Comparison of ENCODE assay signal across 8 mouse cellular contexts in the genomic region with DNA sequence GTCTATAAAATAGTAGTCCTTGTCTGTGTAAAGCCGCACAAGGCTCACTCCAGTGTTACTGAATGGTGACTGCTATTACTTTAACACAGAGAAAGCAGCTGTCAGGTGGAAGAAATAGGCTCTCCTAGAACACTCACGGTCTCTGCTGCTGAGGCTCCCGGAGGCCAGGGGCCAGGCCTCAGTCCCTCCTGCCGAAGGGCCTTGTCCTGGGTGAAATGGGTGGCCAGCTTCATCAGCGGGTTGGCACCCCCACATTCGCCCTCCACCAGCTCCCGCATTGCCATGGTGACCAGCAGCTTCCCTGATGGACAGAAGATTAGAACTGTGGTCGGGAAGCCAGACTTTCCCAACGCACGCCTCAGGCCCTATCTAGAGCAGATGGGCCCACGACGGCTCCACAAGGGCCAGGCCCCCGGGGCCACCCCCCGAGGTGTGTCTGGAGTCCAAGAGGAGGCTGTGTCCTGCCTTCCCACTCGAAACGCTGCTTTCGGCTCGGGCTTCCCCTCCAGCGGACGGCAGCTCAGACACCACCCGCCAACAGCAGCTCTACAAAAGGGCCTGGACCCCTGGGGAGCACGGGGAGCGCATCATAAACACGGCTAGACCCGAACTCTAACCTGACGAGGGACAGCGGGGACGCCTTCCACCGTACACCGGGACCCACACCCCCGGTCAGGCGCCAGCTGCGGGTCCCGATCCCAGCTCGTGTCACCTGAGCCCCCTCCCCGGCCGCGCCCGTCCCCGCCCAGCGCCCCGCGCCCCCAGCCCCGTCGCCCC. TPM values are rescaled to one million over a fixed set of nuclear protein-coding genes. Genes with fewer than 3 reads are reported as not detected.
DNase-seq lines count a peak whose midpoint lies in the region; ATAC-seq lines count a peak whose summit lies in the region.

No protein-coding gene starts in this region.

- no peaks in the 10 kb centered on the region for H3K27me3 ChIP-seq in embryonic facial prominence, embryonic 11.5 days (ENCODE audit: control insufficient read depth, insufficient read depth, low read length)
- H3K27me3 ChIP-seq in heart, embryonic 14.5 days (ENCODE audit: control insufficient read depth, insufficient read depth, low read length) = no peaks in the 10 kb centered on the region
- no peaks in the 10 kb centered on the region for H3K27me3 ChIP-seq in lung, embryonic 15.5 days

- H3K4me1 ChIP-seq in embryonic facial prominence, embryonic 11.5 days (ENCODE audit: control insufficient read depth, insufficient read depth, low read length) = no peaks in the 10 kb centered on the region; the same call in 1 of the 2 replicates
- H3K4me1 ChIP-seq in heart, embryonic 14.5 days (ENCODE audit: control insufficient read depth in 2 of 2, insufficient read depth in 2 of 2, low read length in 2 of 2) = peaks cover 4 to 15% of the 10 kb centered on the region in 2 experiments; a peak in 3 of 4 replicates
- peaks cover 16% of the 10 kb centered on the region for H3K4me1 ChIP-seq in lung, embryonic 15.5 days

- WGBS in embryonic facial prominence, embryonic 11.5 days = 3% methylated on average over 36 of the region's 45 CpGs
- WGBS in heart, embryonic 14.5 days = 4% methylated on average over 42 of the region's 45 CpGs
- 1% methylated on average over 42 of the region's 45 CpGs for WGBS in lung, embryonic 15.5 days

- peak overlapping the region; percentile 82 for H3K4me2 ChIP-seq in embryonic facial prominence, embryonic 11.5 days (ENCODE audit: low read depth, low read length)
- H3K4me2 ChIP-seq in heart, embryonic 14.5 days (ENCODE audit: low read length) = peak overlapping the region; percentile 73
- H3K4me2 ChIP-seq in lung, embryonic 15.5 days = peak overlapping the region; percentile 68

- no peaks in the 10 kb centered on the region for H3K9me3 ChIP-seq in embryonic facial prominence, embryonic 11.5 days (replicated peaks; ENCODE audit: control insufficient read depth, low read length)
- H3K9me3 ChIP-seq in heart, embryonic 14.5 days (ENCODE audit: control insufficient read depth, low read length) = no peaks in the 10 kb centered on the region
- no peaks in the 10 kb centered on the region for H3K9me3 ChIP-seq in lung, embryonic 15.5 days

- H3K4me3 ChIP-seq in embryonic facial prominence, embryonic 11.5 days (ENCODE audit: low read depth, low read length) = peak overlapping the region; percentile 95
- H3K4me3 ChIP-seq in heart, embryonic 14.5 days (ENCODE audit: control insufficient read depth in 1 of 2, insufficient read depth in 1 of 2, low read depth in 1 of 2, low read length in 2 of 2) = peak overlapping the region; percentile 85 to 94
- H3K4me3 ChIP-seq in lung, embryonic 15.5 days = peak overlapping the region; percentile 92

- peak overlapping the region; percentile 85 for H3K9ac ChIP-seq in embryonic facial prominence, embryonic 11.5 days (replicated peaks; ENCODE audit: low read length)
- H3K9ac ChIP-seq in heart, embryonic 14.5 days (ENCODE audit: low read length) = peak overlapping the region; percentile 93
- peak overlapping the region; percentile 91 for H3K9ac ChIP-seq in lung, embryonic 15.5 days

- 0 out of 2 replicates have a peak overlapping the region, but pooled peaks have one; percentile 25 for H3K27ac ChIP-seq in embryonic facial prominence, embryonic 11.5 days (replicated peaks; ENCODE audit: low read depth, low read length)
- peak overlapping the region; percentile 13 to 69; a peak in 2 of 4 replicates for H3K27ac ChIP-seq in heart, embryonic 14.5 days (replicated peaks in 1 of 2; ENCODE audit: control insufficient read depth in 1 of 2, insufficient read depth in 1 of 2, low read depth in 2 of 2, low read length in 2 of 2)
- H3K27ac ChIP-seq in lung, embryonic 15.5 days = peak overlapping the region; percentile 34

- peak; percentile 49 for DNase-seq in ES-CJ7 (ENCODE audit: low read depth, low spot score)
- peak; percentile 65 for DNase-seq in adrenal gland, postnatal 14 days
- DNase-seq in embryonic facial prominence, embryonic 11.5 days (ENCODE audit: low spot score) = peak; percentile 40
- peak; percentile 30 to 56 for DNase-seq in kidney, postnatal 36 days
- DNase-seq in ovary, adult 18-20 months (ENCODE audit: low spot score) = peak; percentile 31
- DNase-seq in urinary bladder, postnatal 36 days (ENCODE audit: low spot score in 2 of 2) = peak; percentile 34 to 39

- peak; percentile 68 for ATAC-seq in embryonic facial prominence, embryonic 11.5 days (replicated peaks; ENCODE audit: insufficient number of reproducible peaks, low FRiP score, low TSS enrichment, low read depth)
- ATAC-seq in heart, embryonic 14.5 days (ENCODE audit: insufficient number of reproducible peaks, insufficient read depth, low FRiP score, low read depth) = peak; percentile 28; the same call in 1 of the 2 replicates
- ATAC-seq in lung, embryonic 15.5 days (ENCODE audit: borderline replicate concordance, extremely low read depth, low FRiP score, low TSS enrichment) = peak; percentile 63

- 0 out of 2 replicates have a peak, but pooled peaks cover 3% of the 10 kb centered on the region for H3K36me3 ChIP-seq in embryonic facial prominence, embryonic 11.5 days (replicated peaks; ENCODE audit: control insufficient read depth, insufficient read depth, low read depth, low read length)
- peaks cover 26% of the 10 kb centered on the region for H3K36me3 ChIP-seq in heart, embryonic 14.5 days (ENCODE audit: control insufficient read depth, insufficient read depth, low read length)
- peaks cover 13% of the 10 kb centered on the region for H3K36me3 ChIP-seq in lung, embryonic 15.5 days

RNA-seq across cellular contexts. Expression of a gene that starts 0.5 kb away (rescaled TPM):
- 99.4 and 106 TPM in 2 replicates for total RNA-seq in adrenal gland, postnatal 14 days (2021)
- polyA plus RNA-seq in embryonic facial prominence, embryonic 11.5 days (2014; fragmentation: Nextera tagmentation; extraction: Ambion mirVana) = 37.6 and 38.5 TPM in 2 replicates
- polyA plus RNA-seq in heart, embryonic 14.5 days (2014; fragmentation: Nextera tagmentation; extraction: Ambion mirVana) = 20.8 and 22.8 TPM in 2 replicates
- 35.5 and 39.1 TPM in 2 replicates for polyA plus RNA-seq in lung, embryonic 15.5 days (2015; fragmentation: Nextera tagmentation; extraction: Ambion mirVana)

RNA-seq across cellular contexts. Expression of a gene that starts 50.3 kb away (rescaled TPM):
- total RNA-seq in adrenal gland, postnatal 14 days (2021) = 87.3 and 118 TPM in 2 replicates
- 6.3 and 6.4 TPM in 2 replicates for polyA plus RNA-seq in embryonic facial prominence, embryonic 11.5 days (2014; fragmentation: Nextera tagmentation; extraction: Ambion mirVana)
- polyA plus RNA-seq in heart, embryonic 14.5 days (2014; fragmentation: Nextera tagmentation; extraction: Ambion mirVana) = 0.49 and 1.5 TPM in 2 replicates
- 2.7 and 2.8 TPM in 2 replicates for polyA plus RNA-seq in lung, embryonic 15.5 days (2015; fragmentation: Nextera tagmentation; extraction: Ambion mirVana)

Comparison
In these comparisons a context has a peak if more than half of its experiments do, and no peak if none do; other contexts are left out.
1. Peak in every context shown above with its lines: DNase-seq, ATAC-seq, H3K4me3 ChIP-seq and H3K27ac ChIP-seq.